Mouse (Mus musculus) frontal cortex, postnatal 36 days (tissue): ENCODE results near the gene Tbc1d23.
"Not testable (repeated sequence)": the region's sequence is repeated elsewhere in the genome, so short reads cannot be mapped to it uniquely, and the experiment has no call there.

Experiments used
- DNase-seq, 2 experiments: peaks; one replicate each; pipeline ENCODE4 v3.0.0; 2022; ENCODE audit warnings: low spot score in 2 of 2

Tbc1d23 gene

GRCm38 (mm10) chr16:57215957-57216356 is 15.3 kb downstream of the Tbc1d23 start:
- no peak for DNase-seq

GRCm38 (mm10) chr16:57211037-57211436 is 20.3 kb downstream of the Tbc1d23 start:
- DNase-seq, result no peak

- no peak for DNase-seq
Observed at GRCm38 (mm10) chr16:57208342-57208741, 23.0 kb downstream of the Tbc1d23 start.

- DNase-seq, result no peak
Observed at GRCm38 (mm10) chr16:57197281-57197680, 34.0 kb downstream of the Tbc1d23 start.

- no peak for DNase-seq
Observed at GRCm38 (mm10) chr16:57196590-57196989, 34.7 kb downstream of the Tbc1d23 start.

GRCm38 (mm10) chr16:57191214-57191613 is 40.1 kb downstream of the Tbc1d23 start:
- DNase-seq, result no peak

- no peak for DNase-seq
Observed at GRCm38 (mm10) chr16:57190390-57190789, 40.9 kb downstream of the Tbc1d23 start.

GRCm38 (mm10) chr16:57189493-57189892 is 41.8 kb downstream of the Tbc1d23 start:
- DNase-seq, result no peak

GRCm38 (mm10) chr16:57186618-57187017 is 44.7 kb downstream of the Tbc1d23 start:
- no peak for DNase-seq

- DNase-seq, result no peak
Observed at GRCm38 (mm10) chr16:57182037-57182436, 49.3 kb downstream of the Tbc1d23 start.

GRCm38 (mm10) chr16:57181180-57181579 is 50.1 kb downstream of the Tbc1d23 start:
- DNase-seq, result no peak

- DNase-seq, result no peak
Observed at GRCm38 (mm10) chr16:57177664-57178063, 53.6 kb downstream of the Tbc1d23 start.

GRCm38 (mm10) chr16:57177254-57177653 is 54.0 kb downstream of the Tbc1d23 start:
- DNase-seq, result peak in 1 of 2 experiments; percentile 55

GRCm38 (mm10) chr16:57176276-57176675 is 55.0 kb downstream of the Tbc1d23 start:
- peak; percentile 68 for DNase-seq

GRCm38 (mm10) chr16:57175751-57176150 is 55.6 kb downstream of the Tbc1d23 start:
- DNase-seq, result no peak

GRCm38 (mm10) chr16:57174480-57174879 is 56.8 kb downstream of the Tbc1d23 start:
- DNase-seq, result not testable (repeated sequence)

GRCm38 (mm10) chr16:57171570-57171969 is 59.7 kb downstream of the Tbc1d23 start:
- DNase-seq, result peak in 1 of 2 experiments; percentile 42

GRCm38 (mm10) chr16:57171161-57171560 is 60.1 kb downstream of the Tbc1d23 start:
- DNase-seq, result no peak

- DNase-seq, result no peak
Observed at GRCm38 (mm10) chr16:57168236-57168635, 63.1 kb downstream of the Tbc1d23 start.

- no peak for DNase-seq
Observed at GRCm38 (mm10) chr16:57167514-57167912, 63.8 kb downstream of the Tbc1d23 start.

GRCm38 (mm10) chr16:57166611-57167513 is 64.4 kb downstream of the Tbc1d23 start, which contains the start of gene Nit2:
Gene Nit2 (minus strand): TSS chr16:57167341.
- peak; percentile 92 to 94 for DNase-seq

- DNase-seq, result no peak
Observed at GRCm38 (mm10) chr16:57166086-57166485, 65.2 kb downstream of the Tbc1d23 start.

GRCm38 (mm10) chr16:57165157-57165556 is 66.1 kb downstream of the Tbc1d23 start:
- DNase-seq, result no peak
